Mouse (Mus musculus) testis, adult 2 months (tissue): ENCODE measurements around the gene Runx2. TPM values are rescaled to one million over a fixed set of nuclear protein-coding genes. Genes with fewer than 3 reads are reported as not detected.

Source experiments
- H3K27ac ChIP-seq: fragments of 200-500 bp; 2 replicates; pipeline ENCODE4 v1.5.1; 2012; ENCODE audit warnings: low read depth, low read length; ENCODE audit not compliant: control insufficient read depth, insufficient read depth
- H3K27me3 ChIP-seq: fragments of 200-500 bp; 2 replicates; pipeline ENCODE4 v1.6.1; 2012; ENCODE audit warnings: mild to moderate bottlenecking, low read length, moderate library complexity; ENCODE audit not compliant: control insufficient read depth, insufficient read depth
- H3K36me3 ChIP-seq: fragments of 200-500 bp; 2 replicates; pipeline ENCODE4 v1.6.1; 2012; ENCODE audit warnings: mild to moderate bottlenecking, low read length; ENCODE audit not compliant: control insufficient read depth, insufficient read depth
- H3K4me1 ChIP-seq: fragments of 200-500 bp; 2 replicates; pipeline ENCODE4 v1.6.1; 2012; ENCODE audit warnings: low read length; ENCODE audit not compliant: control insufficient read depth, insufficient read depth
- H3K4me3 ChIP-seq: fragments of 200-500 bp; 2 replicates; pipeline ENCODE4 v1.5.1; 2012; ENCODE audit warnings: low read depth, mild to moderate bottlenecking, low read length, moderate library complexity, mixed read lengths; ENCODE audit not compliant: control insufficient read depth
- CTCF ChIP-seq: fragments of 200-500 bp; IDR thresholded peaks from 2 replicates; pipeline ENCODE4 v1.5.1; 2012; ENCODE audit warnings: low read depth, mild to moderate bottlenecking, inconsistent platforms, low read length, moderate library complexity; ENCODE audit not compliant: control insufficient read depth, insufficient read depth, insufficient replicate concordance
- POLR2A ChIP-seq: fragments of 200-500 bp; IDR thresholded peaks from 2 replicates; pipeline ENCODE4 v1.6.1; 2012; ENCODE audit warnings: low read depth, mild to moderate bottlenecking, inconsistent platforms, low read length, moderate library complexity; ENCODE audit not compliant: control insufficient read depth
- polyA plus RNA-seq: library from polyadenylated mRNA; depleted of rRNA; stranded (reverse); fragments of >200 nt; gene quantifications from 2 replicates; pipeline ENCODE4 v1.2.3, GENCODE M21; 2012

The Runx2 gene
- polyA plus RNA-seq, 1 experiment, result 10.4 TPM

GRCm38 (mm10) chr17:44645146-44645545, 169.5 kb downstream of the Runx2 start:
- H3K27me3 ChIP-seq, result no peaks in the 10 kb centered on the region
- H3K27ac ChIP-seq, result no peak overlapping the region
- no peak overlapping the region for H3K4me3 ChIP-seq
- no peaks in the 10 kb centered on the region for H3K36me3 ChIP-seq
- H3K4me1 ChIP-seq, result no peaks in the 10 kb centered on the region
- TF ChIP-seq CTCF (no peak), POLR2A (no peak)

GRCm38 (mm10) chr17:44643260-44643659, 171.3 kb downstream of the Runx2 start:
- no peaks in the 10 kb centered on the region for H3K36me3 ChIP-seq
- no peak overlapping the region for H3K4me3 ChIP-seq
- no peaks in the 10 kb centered on the region for H3K4me1 ChIP-seq
- TF ChIP-seq POLR2A, result no peak
- TF ChIP-seq CTCF, result no peak
- H3K27ac ChIP-seq, result no peak overlapping the region
- H3K27me3 ChIP-seq, result no peaks in the 10 kb centered on the region

- Histone ChIP-seq H3K27me3 (no peaks in the 10 kb centered on the region), H3K4me3 (no peak overlapping the region), H3K4me1 (no peaks in the 10 kb centered on the region), H3K27ac (no peak overlapping the region), H3K36me3 (no peaks in the 10 kb centered on the region)
- TF ChIP-seq CTCF, result no peak
- no peak for TF ChIP-seq POLR2A
Observed at GRCm38 (mm10) chr17:44642126-44642525, 172.5 kb downstream of the Runx2 start.

- no peaks in the 10 kb centered on the region for H3K4me1 ChIP-seq
- no peak overlapping the region for H3K4me3 ChIP-seq
- TF ChIP-seq CTCF (no peak), POLR2A (no peak)
- no peak overlapping the region for H3K27ac ChIP-seq
- H3K36me3 ChIP-seq, result no peaks in the 10 kb centered on the region
- no peaks in the 10 kb centered on the region for H3K27me3 ChIP-seq
Observed at GRCm38 (mm10) chr17:44640910-44641309, 173.7 kb downstream of the Runx2 start.

DNA sequence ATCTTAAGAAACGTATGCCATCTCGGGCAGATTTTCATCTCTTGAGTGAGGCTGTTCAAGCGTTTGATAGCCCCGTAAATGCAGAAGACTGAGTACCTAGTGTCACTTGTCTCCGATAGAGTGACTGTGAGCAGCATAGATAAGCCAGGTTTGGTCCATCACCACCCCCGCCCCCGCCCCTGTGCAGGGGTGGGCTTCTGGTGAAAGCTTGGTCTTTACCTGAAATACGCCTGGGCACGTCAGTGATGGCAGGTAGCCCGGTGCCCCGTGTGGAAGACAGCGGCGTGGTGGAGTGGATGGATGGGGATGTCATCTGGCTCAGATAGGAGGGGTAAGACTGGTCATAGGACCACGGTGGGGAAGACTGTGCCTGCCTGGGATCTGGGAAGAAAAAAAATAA, 175.2 kb downstream of the Runx2 start:
- TF ChIP-seq POLR2A, result no peak
- no peak for TF ChIP-seq CTCF
- Histone ChIP-seq H3K27me3 (no peaks in the 10 kb centered on the region), H3K4me3 (no peak overlapping the region), H3K36me3 (no peaks in the 10 kb centered on the region), H3K4me1 (no peaks in the 10 kb centered on the region), H3K27ac (no peak overlapping the region)

GRCm38 (mm10) chr17:44637181-44637880, 177.3 kb downstream of the Runx2 start:
- no peaks in the 10 kb centered on the region for H3K36me3 ChIP-seq
- H3K27me3 ChIP-seq, result no peaks in the 10 kb centered on the region
- H3K4me3 ChIP-seq, result no peak overlapping the region
- no peaks in the 10 kb centered on the region for H3K4me1 ChIP-seq
- TF ChIP-seq POLR2A (no peak), CTCF (no peak)
- no peak overlapping the region for H3K27ac ChIP-seq

DNA sequence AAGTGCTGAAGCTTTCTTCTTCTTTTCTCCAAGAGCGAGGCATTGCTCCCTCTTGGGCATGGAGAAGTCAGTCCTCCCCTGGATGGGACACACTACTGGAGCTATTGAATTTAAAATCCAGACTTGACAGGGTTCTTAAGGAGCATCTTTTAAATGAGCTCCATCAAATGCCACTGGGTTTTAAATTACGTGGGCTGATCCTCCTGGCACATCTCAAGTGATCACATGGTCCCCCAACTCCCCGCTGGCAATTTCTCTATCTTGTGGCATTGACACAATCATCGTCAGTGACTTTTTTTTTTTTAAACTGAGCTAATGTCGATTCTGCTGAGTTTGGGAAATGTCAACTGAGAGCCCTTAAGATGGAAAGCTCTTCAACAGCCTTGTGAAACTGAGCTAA, 180.1 kb downstream of the Runx2 start:
- Histone ChIP-seq H3K27me3 (no peaks in the 10 kb centered on the region), H3K36me3 (no peaks in the 10 kb centered on the region), H3K4me1 (no peaks in the 10 kb centered on the region), H3K4me3 (no peak overlapping the region), H3K27ac (no peak overlapping the region)
- TF ChIP-seq CTCF (no peak), POLR2A (no peak)

- H3K27me3 ChIP-seq, result no peaks in the 10 kb centered on the region
- TF ChIP-seq POLR2A (no peak), CTCF (no peak)
- H3K4me1 ChIP-seq, result no peaks in the 10 kb centered on the region
- H3K4me3 ChIP-seq, result no peak overlapping the region
- H3K36me3 ChIP-seq, result no peaks in the 10 kb centered on the region
- no peak overlapping the region for H3K27ac ChIP-seq
Observed at GRCm38 (mm10) chr17:44633607-44634415, 180.8 kb downstream of the Runx2 start.
